Mouse (Mus musculus): Measurements from ENCODE around the gene Snn. TPM values are rescaled to one million over a fixed set of nuclear protein-coding genes. Genes with fewer than 3 reads are reported as not detected.

The Snn gene
- 1.1 TPM for polyA plus RNA-seq (2017; shearing (Covaris generic))

DNA sequence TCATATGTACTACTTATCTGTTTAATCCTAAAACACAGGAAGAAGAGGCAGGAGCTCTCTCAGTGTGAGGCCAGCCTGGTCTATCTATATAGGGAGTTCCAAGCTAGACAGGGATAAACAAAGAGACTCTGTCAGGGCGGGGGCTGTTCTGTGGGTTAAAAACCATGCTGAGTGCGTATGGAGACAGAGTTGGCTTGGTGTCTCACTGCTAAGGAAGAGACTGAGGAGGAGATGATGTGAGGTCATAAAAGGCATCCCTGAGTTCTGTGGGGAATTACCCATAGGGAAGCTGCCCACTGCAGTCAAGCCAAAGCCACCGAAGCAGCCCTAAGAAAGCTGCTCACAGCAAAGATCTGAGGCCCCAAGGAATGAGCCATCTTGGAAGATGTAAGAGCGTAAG lies at the start of gene Snn:
Gene Snn (plus strand): TSS at position 301 of the 400 bp plus-strand sequence.

DNA sequence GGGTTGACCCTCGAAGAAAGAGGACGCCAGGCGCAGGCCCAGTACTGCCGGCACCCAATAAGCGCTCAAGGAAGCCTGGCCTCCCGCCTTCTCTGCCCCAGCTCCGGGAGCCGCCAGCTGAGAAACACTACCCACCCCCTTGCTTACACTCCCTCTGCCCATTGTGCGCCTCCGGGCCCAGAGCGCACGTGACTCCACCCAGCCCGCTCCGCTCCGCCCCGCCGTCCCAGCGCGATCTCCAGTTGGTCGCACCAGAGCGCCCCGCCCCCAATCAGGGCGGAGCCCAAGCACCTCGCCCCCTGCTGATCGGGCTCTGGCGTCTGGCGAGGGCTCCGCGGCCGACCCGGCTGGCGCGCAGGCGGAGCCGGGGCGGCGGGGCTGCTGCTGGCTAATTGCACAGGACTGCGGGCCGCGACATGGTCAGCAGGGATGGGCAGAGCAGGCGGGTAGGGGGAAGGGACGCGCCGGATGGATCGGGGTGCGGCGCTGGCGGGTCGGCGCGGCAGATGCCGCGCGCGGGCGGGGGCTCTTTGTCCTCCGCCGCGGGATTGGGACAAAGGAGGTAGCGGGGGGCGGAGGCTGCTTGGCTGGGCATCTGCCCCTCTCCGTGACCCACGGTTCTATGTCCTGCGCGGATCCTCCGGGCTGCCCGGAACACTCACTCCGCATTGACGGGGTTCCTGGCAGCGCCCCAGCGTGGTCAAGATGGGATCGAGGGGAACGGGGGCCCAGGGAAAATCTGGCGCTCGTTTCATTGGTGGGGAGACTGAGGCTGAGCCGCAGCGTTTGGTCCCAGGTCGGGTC lies 5.5 kb downstream of the Snn start, which contains the start of gene Litaf:
Gene Litaf (minus strand): TSS at position 129 of the 804 bp plus-strand sequence.

Other genes starting within 250 kb of the Snn start
- not detected for gene Gm11172, start 248.0 kb upstream of the Snn start, polyA plus RNA-seq (2017; shearing (Covaris generic))
- 2.1 TPM for gene Rmi2, start 225.9 kb upstream of the Snn start, polyA plus RNA-seq (2017; shearing (Covaris generic))
- 164 TPM for gene Litaf, start 5.2 kb downstream of the Snn start, polyA plus RNA-seq (2017; shearing (Covaris generic))
- 72.3 TPM for gene Txndc11, start 73.7 kb downstream of the Snn start, polyA plus RNA-seq (2017; shearing (Covaris generic))
- gene Zc3h7a, start 115.4 kb downstream of the Snn start, polyA plus RNA-seq (2017; shearing (Covaris generic)), result 368 TPM
- gene Rsl1d1, start 142.4 kb downstream of the Snn start, polyA plus RNA-seq (2017; shearing (Covaris generic)), result 184 TPM
- 69.4 TPM for gene Gspt1, start 193.4 kb downstream of the Snn start, polyA plus RNA-seq (2017; shearing (Covaris generic))